Mouse (Mus musculus): ENCODE measurements around the gene Galnt13. TPM values are rescaled to one million over a fixed set of nuclear protein-coding genes. Genes with fewer than 3 reads are reported as not detected.

The Galnt13 gene
- polyA plus RNA-seq, 1 experiment from 2014 or later = 0.44 TPM

- ATAC-seq (ENCODE audit: low FRiP score, low TSS enrichment) = no peak
- Histone ChIP-seq H3K4me2 (replicated peaks; ENCODE audit: low read depth) (no peak overlapping the region), H3K9ac (ENCODE audit: low read length) (no peak overlapping the region), H3K27me3 (ENCODE audit: control insufficient read depth, insufficient read depth, low read length) (no peaks in the 10 kb centered on the region), H3K27ac (replicated peaks) (no peak overlapping the region), H3K4me3 (ENCODE audit: low read depth, low read length) (no peak overlapping the region), H3K36me3 (ENCODE audit: control insufficient read depth, insufficient read depth, low read length) (no peaks in the 10 kb centered on the region), H3K9me3 (ENCODE audit: control insufficient read depth, low read length) (no peaks in the 10 kb centered on the region), H3K4me1 (replicated peaks; ENCODE audit: control insufficient read depth, insufficient read depth) (no peaks in the 10 kb centered on the region)
- DNase-seq (ENCODE audit: low spot score) = no peak
- no peak for TF ChIP-seq EP300 (optimal IDR thresholded peaks at IDR 0.05)
- no peak for TF ChIP-seq CTCF (IDR thresholded peaks at IDR 0.05; ENCODE audit: low read depth)
- WGBS = 94% methylated on average over 2 of the region's 2 CpGs
These were observed 649.5 kb downstream of the Galnt13 start for GRCm38 (mm10) chr2:55085580-55085979.

- H3K27me3 ChIP-seq (ENCODE audit: control insufficient read depth, insufficient read depth, low read length) = no peaks in the 10 kb centered on the region
- 95% methylated on average over 1 of the region's 1 CpGs for WGBS
- no peak for TF ChIP-seq CTCF (IDR thresholded peaks at IDR 0.05; ENCODE audit: low read depth)
- TF ChIP-seq EP300 (optimal IDR thresholded peaks at IDR 0.05) = no peak
- DNase-seq (ENCODE audit: low spot score) = no peak
- no peaks in the 10 kb centered on the region for H3K36me3 ChIP-seq (ENCODE audit: control insufficient read depth, insufficient read depth, low read length)
- H3K9me3 ChIP-seq (ENCODE audit: control insufficient read depth, low read length) = no peaks in the 10 kb centered on the region
- no peak overlapping the region for H3K9ac ChIP-seq (ENCODE audit: low read length)
- no peak for ATAC-seq (ENCODE audit: low FRiP score, low TSS enrichment)
- no peak overlapping the region for H3K4me2 ChIP-seq (replicated peaks; ENCODE audit: low read depth)
- H3K27ac ChIP-seq (replicated peaks) = no peak overlapping the region
- H3K4me1 ChIP-seq (replicated peaks; ENCODE audit: control insufficient read depth, insufficient read depth) = no peaks in the 10 kb centered on the region
- H3K4me3 ChIP-seq (ENCODE audit: low read depth, low read length) = no peak overlapping the region
These were observed 651.9 kb downstream of the Galnt13 start for GRCm38 (mm10) chr2:55088034-55088433.

GRCm38 (mm10) chr2:55090332-55090731 lies 654.2 kb downstream of the Galnt13 start:
- Histone ChIP-seq H3K4me3 (ENCODE audit: low read depth, low read length) (no peak overlapping the region), H3K27me3 (ENCODE audit: control insufficient read depth, insufficient read depth, low read length) (no peaks in the 10 kb centered on the region), H3K9ac (ENCODE audit: low read length) (no peak overlapping the region), H3K36me3 (ENCODE audit: control insufficient read depth, insufficient read depth, low read length) (no peaks in the 10 kb centered on the region), H3K9me3 (ENCODE audit: control insufficient read depth, low read length) (no peaks in the 10 kb centered on the region), H3K27ac (replicated peaks) (no peak overlapping the region), H3K4me1 (replicated peaks; ENCODE audit: control insufficient read depth, insufficient read depth) (no peaks in the 10 kb centered on the region), H3K4me2 (replicated peaks; ENCODE audit: low read depth) (no peak overlapping the region)
- peak; percentile 67 for TF ChIP-seq CTCF (IDR thresholded peaks at IDR 0.05; ENCODE audit: low read depth)
- no peak for TF ChIP-seq EP300 (optimal IDR thresholded peaks at IDR 0.05)
- DNase-seq (ENCODE audit: low spot score) = peak; percentile 15
- WGBS = 16% methylated on average over 3 of the region's 3 CpGs
- no peak for ATAC-seq (ENCODE audit: low FRiP score, low TSS enrichment)

- Histone ChIP-seq H3K36me3 (ENCODE audit: control insufficient read depth, insufficient read depth, low read length) (no peaks in the 10 kb centered on the region), H3K9ac (ENCODE audit: low read length) (no peak overlapping the region), H3K27ac (replicated peaks) (no peak overlapping the region), H3K4me3 (ENCODE audit: low read depth, low read length) (no peak overlapping the region), H3K9me3 (ENCODE audit: control insufficient read depth, low read length) (no peaks in the 10 kb centered on the region), H3K27me3 (ENCODE audit: control insufficient read depth, insufficient read depth, low read length) (no peaks in the 10 kb centered on the region), H3K4me2 (replicated peaks; ENCODE audit: low read depth) (no peak overlapping the region), H3K4me1 (replicated peaks; ENCODE audit: control insufficient read depth, insufficient read depth) (no peaks in the 10 kb centered on the region)
- ATAC-seq (ENCODE audit: low FRiP score, low TSS enrichment) = no peak
- DNase-seq (ENCODE audit: low spot score) = no peak
- WGBS = 69% methylated on average over 4 of the region's 4 CpGs
- TF ChIP-seq EP300 (optimal IDR thresholded peaks at IDR 0.05) (no peak), CTCF (IDR thresholded peaks at IDR 0.05; ENCODE audit: low read depth) (no peak)
These were observed 655.4 kb downstream of the Galnt13 start for GRCm38 (mm10) chr2:55091495-55091894.

GRCm38 (mm10) chr2:55099100-55099499 lies 663.0 kb downstream of the Galnt13 start:
- WGBS = 61% methylated on average over 1 of the region's 1 CpGs
- no peak for ATAC-seq (ENCODE audit: low FRiP score, low TSS enrichment)
- no peak for TF ChIP-seq EP300 (optimal IDR thresholded peaks at IDR 0.05)
- no peak for TF ChIP-seq CTCF (IDR thresholded peaks at IDR 0.05; ENCODE audit: low read depth)

DNA sequence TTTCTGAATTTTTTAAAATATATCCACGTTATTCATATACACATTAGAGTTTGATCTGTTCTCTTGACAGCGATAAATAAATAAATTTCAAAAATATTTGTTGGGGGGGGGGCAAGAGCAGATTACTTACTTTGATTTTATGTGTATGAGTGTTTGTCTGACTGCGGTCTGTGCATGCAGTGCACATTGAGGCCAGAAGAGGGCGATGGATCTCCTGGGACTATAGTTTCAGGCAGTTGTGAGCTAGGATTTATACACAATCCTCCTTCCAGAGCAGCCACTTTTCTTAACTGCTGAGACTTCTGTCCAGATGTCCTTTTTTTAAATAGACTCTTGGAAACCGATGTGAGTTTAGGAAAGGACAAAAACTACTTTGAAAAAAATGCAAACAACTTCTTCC lies 665.2 kb downstream of the Galnt13 start:
- no peak overlapping the region for H3K4me3 ChIP-seq (ENCODE audit: low read depth, low read length)
- DNase-seq (ENCODE audit: low spot score) (no peak), ATAC-seq (ENCODE audit: low FRiP score, low TSS enrichment) (no peak)
- no peaks in the 10 kb centered on the region for H3K36me3 ChIP-seq (ENCODE audit: control insufficient read depth, insufficient read depth, low read length)
- peak; percentile 35 for TF ChIP-seq CTCF (IDR thresholded peaks at IDR 0.05; ENCODE audit: low read depth)
- no peak for TF ChIP-seq EP300 (optimal IDR thresholded peaks at IDR 0.05)
- no peaks in the 10 kb centered on the region for H3K4me1 ChIP-seq (replicated peaks; ENCODE audit: control insufficient read depth, insufficient read depth)
- H3K9ac ChIP-seq (ENCODE audit: low read length) = no peak overlapping the region
- WGBS = 64% methylated on average over 5 of the region's 5 CpGs
- no peaks in the 10 kb centered on the region for H3K27me3 ChIP-seq (ENCODE audit: control insufficient read depth, insufficient read depth, low read length)
- no peak overlapping the region for H3K27ac ChIP-seq (replicated peaks)
- no peaks in the 10 kb centered on the region for H3K9me3 ChIP-seq (ENCODE audit: control insufficient read depth, low read length)
- H3K4me2 ChIP-seq (replicated peaks; ENCODE audit: low read depth) = no peak overlapping the region

More at GRCm38 (mm10) chr2:55099100-55099499, 663.0 kb downstream of the Galnt13 start:
- Histone ChIP-seq H3K27me3 (ENCODE audit: control insufficient read depth, insufficient read depth, low read length) (no peaks in the 10 kb centered on the region), H3K9ac (ENCODE audit: low read length) (no peak overlapping the region), H3K9me3 (ENCODE audit: control insufficient read depth, low read length) (no peaks in the 10 kb centered on the region), H3K27ac (replicated peaks) (no peak overlapping the region), H3K36me3 (ENCODE audit: control insufficient read depth, insufficient read depth, low read length) (no peaks in the 10 kb centered on the region), H3K4me1 (replicated peaks; ENCODE audit: control insufficient read depth, insufficient read depth) (no peaks in the 10 kb centered on the region), H3K4me2 (replicated peaks; ENCODE audit: low read depth) (no peak overlapping the region), H3K4me3 (ENCODE audit: low read depth, low read length) (no peak overlapping the region)
- no peak for DNase-seq (ENCODE audit: low spot score)
